8 mouse cellular contexts compared by ENCODE assay signal in the genomic region with DNA sequence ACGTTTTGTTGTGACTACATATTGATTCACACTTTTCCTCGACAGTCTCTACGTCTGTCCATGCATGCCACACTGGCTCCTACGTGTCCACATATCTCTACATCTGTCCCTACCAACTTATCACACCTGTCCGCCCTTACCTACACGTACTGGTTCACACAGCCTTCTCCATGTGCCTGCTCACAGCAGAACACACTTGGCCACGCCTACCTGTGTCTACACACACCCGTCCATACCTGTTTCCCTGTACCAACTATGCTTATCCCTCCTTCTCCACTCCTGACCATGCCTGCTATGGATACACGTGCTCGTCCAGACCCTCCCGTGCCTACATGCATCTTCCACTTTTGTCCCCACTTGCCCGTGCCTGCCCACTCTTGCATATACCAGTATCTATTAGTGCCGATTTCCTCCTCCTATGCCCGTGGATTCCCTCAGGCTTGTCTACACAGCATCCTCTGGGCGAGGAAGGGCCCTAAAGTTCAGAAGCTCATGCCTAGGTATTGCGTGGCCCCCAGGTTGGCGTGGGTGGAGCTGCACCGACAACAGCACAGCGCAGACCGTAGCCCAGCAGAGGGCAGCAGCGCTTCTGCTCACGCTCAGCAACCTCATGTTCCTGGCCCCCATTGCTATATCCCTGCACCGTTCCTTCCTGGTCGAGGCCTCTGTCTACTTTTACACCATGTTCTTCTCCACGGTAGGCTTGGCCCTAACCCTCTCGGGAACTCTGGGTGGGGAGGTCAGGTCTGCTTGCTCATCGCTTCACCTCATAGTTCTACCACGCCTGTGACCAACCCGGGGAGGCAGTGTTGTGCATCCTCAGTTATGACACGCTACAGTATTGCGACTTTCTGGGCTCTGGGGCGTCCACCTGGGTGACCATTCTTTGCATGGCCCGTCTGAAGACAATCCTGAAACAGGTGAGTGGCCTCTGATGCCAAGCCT. TPM values are rescaled to one million over a fixed set of nuclear protein-coding genes. Genes with fewer than 3 reads are reported as not detected.
A peak's percentile ranks its signal among the peaks of the same experiment; 100 is the strongest.
DNase-seq lines count a peak whose midpoint lies in the region; ATAC-seq and TF ChIP-seq lines count a peak whose summit lies in the region.

No protein-coding gene starts in this region.

- peak; percentile 39; the same call in 1 of the 2 replicates for ATAC-seq in megakaryocyte-erythroid progenitor cell, adult 5-6 weeks (replicated peaks; ENCODE audit: low FRiP score, low TSS enrichment, poor library complexity, severe bottlenecking)

- no peak overlapping the region for H3K27ac ChIP-seq in MEL (ENCODE audit: control insufficient read depth, low read depth, low read length)

- H3K4me1 ChIP-seq in MEL (ENCODE audit: control insufficient read depth in 1 of 2, insufficient read depth in 2 of 2, low read length in 2 of 2): peaks cover 2 to 37% of the 10 kb centered on the region in 2 experiments; a peak in 3 of 4 replicates

- no peak for TF ChIP-seq POLR2A in MEL (IDR thresholded peaks at IDR 0.05; ENCODE audit: control insufficient read depth in 1 of 2, insufficient read depth in 1 of 2, low read depth in 1 of 2, low read length in 2 of 2, poor library complexity in 1 of 2)

- 0 out of 4 replicates have a peak overlapping the region, but pooled peaks of 1 of the 2 experiments have one; percentile 8 for H3K4me3 ChIP-seq in MEL (ENCODE audit: control insufficient read depth in 1 of 2, insufficient read depth in 1 of 2, low read depth in 2 of 2, low read length in 2 of 2)

- peak; percentile 37 to 60 for DNase-seq in heart, adult 18-20 months
- no peak for DNase-seq in heart, adult 8-10 months (ENCODE audit: low spot score)
- peak; percentile 87 for DNase-seq in MEL (ENCODE audit: low read depth, low spot score)
- peak; percentile 72 to 73 for DNase-seq in cerebellum, postnatal 36 days
- DNase-seq in heart, postnatal 14 days: peak; percentile 54 to 68
- peak; percentile 60 for DNase-seq in left cerebral cortex, postnatal 4 days
- peak; percentile 89 for DNase-seq in splenic B cell, adult 2 months (ENCODE audit: low read depth, low spot score)

- TF ChIP-seq CTCF in MEL (IDR thresholded peaks at IDR 0.05 in 2 of 3, conservative IDR thresholded peaks at IDR 0.05 in 1 of 3; ENCODE audit: control insufficient read depth in 1 of 3, insufficient read depth in 1 of 3, low read depth in 2 of 3, low read length in 3 of 3, poor library complexity in 1 of 3, severe bottlenecking in 1 of 3): peak; percentile 77 to 90 (median 86)

- TF ChIP-seq EP300 in MEL (IDR thresholded peaks at IDR 0.05; ENCODE audit: low read depth in 1 of 2, low read length in 2 of 2): no peak

- H3K79me2 ChIP-seq in MEL (ENCODE audit: control insufficient read depth, insufficient read depth, low read length, poor library complexity): peaks cover 14% of the 10 kb centered on the region

- no peaks in the 10 kb centered on the region for H3K9me3 ChIP-seq in MEL (replicated peaks; ENCODE audit: insufficient read depth, low read length)

- H3K36me3 ChIP-seq in MEL (ENCODE audit: control insufficient read depth in 1 of 2, insufficient read depth in 2 of 2, low read length in 2 of 2): no peaks in the 10 kb centered on the region; a peak in 2 of 4 replicates
- H3K36me3 ChIP-seq in splenic B cell, adult 2 months (ENCODE audit: control insufficient read depth, insufficient read depth, low read length, poor library complexity, severe bottlenecking): no peaks in the 10 kb centered on the region

- intact Hi-C loops in heart, postnatal 14 days (cut with DNase I): loop anchor here (5.0 kb wide), 1 partner anchor 122 kb away; the partner anchor contains the start of gene Fam234a
- intact Hi-C loops in left cerebral cortex, postnatal 4 days (cut with DNase I): no loop called here

- peak overlapping the region; percentile 43 for H3K9ac ChIP-seq in MEL (ENCODE audit: control insufficient read depth, low read depth, low read length, poor library complexity, severe bottlenecking)

- no peaks in the 10 kb centered on the region for H3K27me3 ChIP-seq in MEL (ENCODE audit: control insufficient read depth in 1 of 2, insufficient read depth in 2 of 2, low read length in 2 of 2)
- H3K27me3 ChIP-seq in splenic B cell, adult 2 months (ENCODE audit: control insufficient read depth, insufficient read depth, low read length, poor library complexity, severe bottlenecking): no peaks in the 10 kb centered on the region

- TF ChIP-seq RAD21 in MEL (IDR thresholded peaks at IDR 0.05; ENCODE audit: low read depth, low read length): peak; percentile 65

TF ChIP-seq in MEL, 35 proteins besides CTCF, POLR2A, EP300 and RAD21 (continues in another document):
- TF ChIP-seq ZKSCAN1 (IDR thresholded peaks at IDR 0.05; ENCODE audit: low read depth, low read length) (no peak), TAL1 (IDR thresholded peaks at IDR 0.05; ENCODE audit: low read length) (no peak), E2F4 (IDR thresholded peaks at IDR 0.05; ENCODE audit: borderline replicate concordance, low read depth, low read length) (no peak), NELFE (IDR thresholded peaks at IDR 0.05; ENCODE audit: low read depth, low read length) (no peak), SIN3A (IDR thresholded peaks at IDR 0.05; ENCODE audit: low read length) (0 out of 2 replicates have a peak, but pooled peaks have one; percentile 26), MAX (IDR thresholded peaks at IDR 0.05; ENCODE audit: low read length) (peak; percentile 72), HCFC1 (IDR thresholded peaks at IDR 0.05; ENCODE audit: low read depth, low read length) (no peak), MEF2A (IDR thresholded peaks at IDR 0.05; ENCODE audit: extremely low read depth, insufficient replicate concordance, low read depth, low read length, poor library complexity, severe bottlenecking) (no peak), POLR2AphosphoS2 (IDR thresholded peaks at IDR 0.05; ENCODE audit: low read length) (no peak), GATA1 (IDR thresholded peaks at IDR 0.05; ENCODE audit: low read depth, low read length) (no peak), ELF1 (IDR thresholded peaks at IDR 0.05; ENCODE audit: low read depth, low read length) (no peak), KAT2A (conservative IDR thresholded peaks at IDR 0.05; ENCODE audit: low read depth, low read length) (no peak), ZNF384 (IDR thresholded peaks at IDR 0.05; ENCODE audit: low read depth, low read length) (no peak), MAFK (IDR thresholded peaks at IDR 0.05; ENCODE audit: borderline replicate concordance, low read depth, low read length) (no peak), MAZ (IDR thresholded peaks at IDR 0.05; ENCODE audit: low read depth, low read length) (peak; percentile 67; the same call in 1 of the 2 replicates)

RNA-seq across cellular contexts. Expression of gene Mrpl28, which starts 3.3 kb away (rescaled TPM):
- 100 to 1,000 TPM; 165 to 179 TPM for total RNA-seq in heart, adult 18-20 months (2021)
- 100 to 1,000 TPM; 160 to 201 (median 177) TPM for total RNA-seq in heart, adult 8-10 months (2022)
- 164 and 165 TPM in 2 replicates for total RNA-seq in MEL (2012; rRNA removed)
- polyA plus RNA-seq in MEL (2012; ENCODE audit: insufficient read depth in 1 of 2, insufficient read length in 2 of 2, low read depth in 1 of 2, low replicate concordance in 2 of 2, missing spikeins in 1 of 2): 100 to 1,000 TPM; 148 to 174 TPM
- 100 to 1,000 TPM; 100 to 115 TPM for total RNA-seq in heart, postnatal 14 days (2021)
- total RNA-seq in left cerebral cortex, postnatal 4 days (2021): 10 to 100 TPM; 74.2 to 80.5 TPM
- 116 and 152 TPM in 2 replicates for total RNA-seq in megakaryocyte-erythroid progenitor cell, adult 5-6 weeks (2014; fragmentation: Nextera tagmentation)
- total RNA-seq in megakaryocyte-erythroid progenitor cell, adult 5-6 weeks (2017): 30.1 and 63.1 TPM in 2 replicates

RNA-seq across cellular contexts. Expression of gene Tmem8, which starts 6.9 kb away (rescaled TPM):
- total RNA-seq in heart, adult 18-20 months (2021): 1 to 10 TPM; 5.0 to 6.7 TPM
- total RNA-seq in heart, adult 8-10 months (2022): 1 to 10 TPM; 6.0 to 7.0 (median 6.2) TPM
- 4.4 and 4.7 TPM in 2 replicates for total RNA-seq in MEL (2012; rRNA removed)
- 10 to 100 TPM in 1 of 2 experiments, not detected in 1; 16.7 TPM for polyA plus RNA-seq in MEL (2012; ENCODE audit: insufficient read depth in 1 of 2, insufficient read length in 2 of 2, low read depth in 1 of 2, low replicate concordance in 2 of 2, missing spikeins in 1 of 2)
- total RNA-seq in heart, postnatal 14 days (2021): 1 to 10 TPM; 1.2 to 1.9 TPM
- 1 to 10 TPM; 7.0 to 7.7 TPM for total RNA-seq in left cerebral cortex, postnatal 4 days (2021)
- 38.1 and 41.1 TPM in 2 replicates for total RNA-seq in megakaryocyte-erythroid progenitor cell, adult 5-6 weeks (2014; fragmentation: Nextera tagmentation)
- 6.0 and 18.4 TPM in 2 replicates for total RNA-seq in megakaryocyte-erythroid progenitor cell, adult 5-6 weeks (2017)

RNA-seq across cellular contexts. Expression of gene Axin1, which starts 18.4 kb away (rescaled TPM):
- 10 to 100 TPM; 17.0 to 19.7 TPM for total RNA-seq in heart, adult 18-20 months (2021)
- 10 to 100 TPM; 16.1 to 21.6 (median 17.3) TPM for total RNA-seq in heart, adult 8-10 months (2022)
- 32.1 and 33.5 TPM in 2 replicates for total RNA-seq in MEL (2012; rRNA removed)
- polyA plus RNA-seq in MEL (2012; ENCODE audit: insufficient read depth in 1 of 2, insufficient read length in 2 of 2, low read depth in 1 of 2, low replicate concordance in 2 of 2, missing spikeins in 1 of 2): 10 to 100 TPM in 1 of 2 experiments, not detected in 1; 54.2 TPM
- 10 to 100 TPM; 16.1 to 16.9 TPM for total RNA-seq in heart, postnatal 14 days (2021)
- 10 to 100 TPM; 37.5 to 37.8 TPM for total RNA-seq in left cerebral cortex, postnatal 4 days (2021)
- 29.2 and 32.1 TPM in 2 replicates for total RNA-seq in megakaryocyte-erythroid progenitor cell, adult 5-6 weeks (2014; fragmentation: Nextera tagmentation)
- 39.9 and 208 TPM in 2 replicates for total RNA-seq in megakaryocyte-erythroid progenitor cell, adult 5-6 weeks (2017)

RNA-seq across cellular contexts. Expression of gene Nme4, which starts 24.6 kb away (rescaled TPM):
- total RNA-seq in heart, adult 18-20 months (2021): 1 to 10 TPM; 4.7 to 5.1 TPM
- 1 to 10 TPM; 5.0 to 7.6 (median 5.9) TPM for total RNA-seq in heart, adult 8-10 months (2022)
- total RNA-seq in MEL (2012; rRNA removed): 89.1 and 115 TPM in 2 replicates
- polyA plus RNA-seq in MEL (2012; ENCODE audit: insufficient read depth in 1 of 2, insufficient read length in 2 of 2, low read depth in 1 of 2, low replicate concordance in 2 of 2, missing spikeins in 1 of 2): 100 to 1,000 TPM; 125 to 430 TPM
- total RNA-seq in heart, postnatal 14 days (2021): 1 to 10 TPM; 3.1 to 3.6 TPM
- total RNA-seq in left cerebral cortex, postnatal 4 days (2021): 1 to 10 TPM; 8.9 to 9.6 TPM
- total RNA-seq in megakaryocyte-erythroid progenitor cell, adult 5-6 weeks (2014; fragmentation: Nextera tagmentation): 103 and 104 TPM in 2 replicates
- 70.5 and 80.3 TPM in 2 replicates for total RNA-seq in megakaryocyte-erythroid progenitor cell, adult 5-6 weeks (2017)

RNA-seq across cellular contexts. Expression of gene Decr2, which starts 29.9 kb away (rescaled TPM):
- 10 to 100 TPM; 11.9 to 12.8 TPM for total RNA-seq in heart, adult 18-20 months (2021)
- total RNA-seq in heart, adult 8-10 months (2022): 10 to 100 TPM; 10.2 to 11.2 (median 11.0) TPM
- 6.5 TPM in 2 replicates for total RNA-seq in MEL (2012; rRNA removed)
- polyA plus RNA-seq in MEL (2012; ENCODE audit: insufficient read depth in 1 of 2, insufficient read length in 2 of 2, low read depth in 1 of 2, low replicate concordance in 2 of 2, missing spikeins in 1 of 2): 10 to 100 TPM in 1 of 2 experiments, not detected in 1; 11.3 TPM
- 10 to 100 TPM; 10.9 to 13.0 TPM for total RNA-seq in heart, postnatal 14 days (2021)
- total RNA-seq in left cerebral cortex, postnatal 4 days (2021): 10 to 100 TPM; 21.7 to 24.3 TPM
- total RNA-seq in megakaryocyte-erythroid progenitor cell, adult 5-6 weeks (2014; fragmentation: Nextera tagmentation): 6.8 and 7.7 TPM in 2 replicates
- 5.6 and 7.8 TPM in 2 replicates for total RNA-seq in megakaryocyte-erythroid progenitor cell, adult 5-6 weeks (2017)
